Mouse (Mus musculus): ENCODE data around the gene Entpd5. TPM values are rescaled to one million over a fixed set of nuclear protein-coding genes. Genes with fewer than 3 reads are reported as not detected.

Entpd5 gene
- polyA plus RNA-seq (2015; fragmentation: Nextera tagmentation; extraction: Ambion mirVana), result 10.2 and 11.6 TPM in 2 replicates

GRCm38 (mm10) chr12:84408819-84409507 is at the start of gene Entpd5, which contains the start of gene Bbof1:
Entpd5 (minus strand) TSS chr12:84409029.
Bbof1 (plus strand) TSS chr12:84409071.
- Histone ChIP-seq H3K27me3 (no peaks in the 10 kb centered on the region), H3K4me3 (peak within 1 kb of the TSS; percentile 74), H3K27ac (peak within 1 kb of the TSS; percentile 65), H3K9ac (peak within 1 kb of the TSS; percentile 81), H3K4me2 (replicated peaks) (peak within 1 kb of the TSS; percentile 92), H3K4me1 (peaks cover 10% of the 10 kb centered on the region), H3K9me3 (no peaks in the 10 kb centered on the region), H3K36me3 (no peaks in the 10 kb centered on the region)
- ATAC-seq (ENCODE audit: low FRiP score, low read depth), result peak; percentile 93
- 2% methylated on average over 52 of the region's 63 CpGs for WGBS

- ATAC-seq (ENCODE audit: low FRiP score, low read depth), result no peak
- H3K4me2 ChIP-seq (replicated peaks), result no peak overlapping the region
- WGBS, result 95% methylated on average over 3 of the region's 3 CpGs
These were observed 48.1 kb upstream of the Entpd5 start for GRCm38 (mm10) chr12:84456911-84457310.

GRCm38 (mm10) chr12:84451801-84452200 is 43.0 kb upstream of the Entpd5 start:
- H3K9ac ChIP-seq, result peak overlapping the region; percentile 75
- no peaks in the 10 kb centered on the region for H3K27me3 ChIP-seq
- H3K4me2 ChIP-seq (replicated peaks), result peak overlapping the region; percentile 82
- H3K4me3 ChIP-seq, result peak overlapping the region; percentile 79
- H3K9me3 ChIP-seq, result no peaks in the 10 kb centered on the region
- peaks cover 20% of the 10 kb centered on the region for H3K4me1 ChIP-seq
- WGBS, result under 1% methylated on average over 11 of the region's 11 CpGs
- no peak for ATAC-seq (ENCODE audit: low FRiP score, low read depth)
- no peak overlapping the region for H3K27ac ChIP-seq
- H3K36me3 ChIP-seq, result peaks cover 1% of the 10 kb centered on the region

More at GRCm38 (mm10) chr12:84456911-84457310, 48.1 kb upstream of the Entpd5 start:
- Histone ChIP-seq H3K9me3 (no peaks in the 10 kb centered on the region), H3K36me3 (peaks cover 34% of the 10 kb centered on the region), H3K4me1 (peaks cover 11% of the 10 kb centered on the region), H3K9ac (no peak overlapping the region), H3K4me3 (no peak overlapping the region), H3K27ac (no peak overlapping the region), H3K27me3 (no peaks in the 10 kb centered on the region)

- peak; percentile 99 for ATAC-seq (ENCODE audit: low FRiP score, low read depth)
- peak within 1 kb of the TSS; percentile 75 for H3K9ac ChIP-seq
- H3K27me3 ChIP-seq, result no peaks in the 10 kb centered on the region
- H3K36me3 ChIP-seq, result no peaks in the 10 kb centered on the region
- peak within 1 kb of the TSS; percentile 48 for H3K27ac ChIP-seq
- H3K4me2 ChIP-seq (replicated peaks), result peak within 1 kb of the TSS; percentile 88
- under 1% methylated on average over 49 of the region's 49 CpGs for WGBS
- H3K4me1 ChIP-seq, result peaks cover 20% of the 10 kb centered on the region
- no peaks in the 10 kb centered on the region for H3K9me3 ChIP-seq
- H3K4me3 ChIP-seq, result peak within 1 kb of the TSS; percentile 79
These were observed 42.2 kb upstream of the Entpd5 start, which contains the start of the genes Aldh6a1 and Lin52 for GRCm38 (mm10) chr12:84450718-84451646. Aldh6a1 (minus strand) TSS chr12:84451004. Lin52 (plus strand) TSS chr12:84451422.

- no peaks in the 10 kb centered on the region for H3K36me3 ChIP-seq
- H3K4me3 ChIP-seq, result peak overlapping the region; percentile 79
- no peaks in the 10 kb centered on the region for H3K9me3 ChIP-seq
- no peaks in the 10 kb centered on the region for H3K27me3 ChIP-seq
- peaks cover 20% of the 10 kb centered on the region for H3K4me1 ChIP-seq
- 0% methylated on average over 6 of the region's 6 CpGs for WGBS
- peak overlapping the region; percentile 88 for H3K4me2 ChIP-seq (replicated peaks)
- peak overlapping the region; percentile 48 for H3K27ac ChIP-seq
- peak overlapping the region; percentile 73 for H3K9ac ChIP-seq
- no peak for ATAC-seq (ENCODE audit: low FRiP score, low read depth)
These were observed 41.5 kb upstream of the Entpd5 start for GRCm38 (mm10) chr12:84450351-84450717.

- peak overlapping the region; percentile 79 for H3K4me3 ChIP-seq
- no peaks in the 10 kb centered on the region for H3K36me3 ChIP-seq
- H3K27ac ChIP-seq, result peak overlapping the region; percentile 48; the same call in 1 of the 2 replicates
- WGBS, result 50% methylated on average over 10 of the region's 10 CpGs
- H3K4me1 ChIP-seq, result peaks cover 20% of the 10 kb centered on the region
- no peak for ATAC-seq (ENCODE audit: low FRiP score, low read depth)
- H3K27me3 ChIP-seq, result no peaks in the 10 kb centered on the region
- peak overlapping the region; percentile 73 for H3K9ac ChIP-seq
- H3K9me3 ChIP-seq, result no peaks in the 10 kb centered on the region
- peak overlapping the region; percentile 88 for H3K4me2 ChIP-seq (replicated peaks)
These were observed 41.1 kb upstream of the Entpd5 start for GRCm38 (mm10) chr12:84449887-84450286.

- WGBS, result 86% methylated on average over 6 of the region's 6 CpGs
- peaks cover 20% of the 10 kb centered on the region for H3K4me1 ChIP-seq
- H3K4me3 ChIP-seq, result no peak overlapping the region
- no peak for ATAC-seq (ENCODE audit: low FRiP score, low read depth)
- no peak overlapping the region for H3K9ac ChIP-seq
- no peak overlapping the region for H3K27ac ChIP-seq
- H3K27me3 ChIP-seq, result no peaks in the 10 kb centered on the region
- H3K4me2 ChIP-seq (replicated peaks), result no peak overlapping the region
- H3K36me3 ChIP-seq, result no peaks in the 10 kb centered on the region
- no peaks in the 10 kb centered on the region for H3K9me3 ChIP-seq
These were observed 39.4 kb upstream of the Entpd5 start for GRCm38 (mm10) chr12:84448181-84448580.

GRCm38 (mm10) chr12:84447386-84447785 is 38.6 kb upstream of the Entpd5 start:
- no peaks in the 10 kb centered on the region for H3K9me3 ChIP-seq
- no peak overlapping the region for H3K4me3 ChIP-seq
- H3K36me3 ChIP-seq, result no peaks in the 10 kb centered on the region
- 76% methylated on average over 1 of the region's 1 CpGs for WGBS
- ATAC-seq (ENCODE audit: low FRiP score, low read depth), result no peak
- no peak overlapping the region for H3K27ac ChIP-seq
- H3K9ac ChIP-seq, result no peak overlapping the region
- peaks cover 14% of the 10 kb centered on the region for H3K4me1 ChIP-seq
- no peak overlapping the region for H3K4me2 ChIP-seq (replicated peaks)
- H3K27me3 ChIP-seq, result no peaks in the 10 kb centered on the region

GRCm38 (mm10) chr12:84442526-84442925 is 33.7 kb upstream of the Entpd5 start:
- Histone ChIP-seq H3K27ac (no peak overlapping the region), H3K4me3 (no peak overlapping the region), H3K27me3 (no peaks in the 10 kb centered on the region), H3K9ac (no peak overlapping the region), H3K36me3 (peaks cover 8% of the 10 kb centered on the region; the same call in 1 of the 2 replicates), H3K4me2 (replicated peaks) (no peak overlapping the region), H3K4me1 (no peaks in the 10 kb centered on the region), H3K9me3 (no peaks in the 10 kb centered on the region)
- WGBS, result 69% methylated on average over 4 of the region's 4 CpGs
- ATAC-seq (ENCODE audit: low FRiP score, low read depth), result no peak

GRCm38 (mm10) chr12:84438697-84439096 is 29.9 kb upstream of the Entpd5 start:
- Histone ChIP-seq H3K9me3 (no peaks in the 10 kb centered on the region), H3K27ac (no peak overlapping the region), H3K36me3 (peaks cover 9% of the 10 kb centered on the region; the same call in 1 of the 2 replicates), H3K4me3 (no peak overlapping the region), H3K4me1 (no peaks in the 10 kb centered on the region), H3K4me2 (replicated peaks) (no peak overlapping the region), H3K9ac (no peak overlapping the region), H3K27me3 (no peaks in the 10 kb centered on the region)
- no peak for ATAC-seq (ENCODE audit: low FRiP score, low read depth)
- 53% methylated on average over 2 of the region's 2 CpGs for WGBS

GRCm38 (mm10) chr12:84429825-84430224 is 21.0 kb upstream of the Entpd5 start:
- Histone ChIP-seq H3K9me3 (no peaks in the 10 kb centered on the region), H3K27me3 (no peaks in the 10 kb centered on the region), H3K9ac (no peak overlapping the region), H3K4me3 (no peak overlapping the region), H3K36me3 (peaks cover 16% of the 10 kb centered on the region), H3K4me2 (replicated peaks) (no peak overlapping the region), H3K4me1 (no peaks in the 10 kb centered on the region), H3K27ac (no peak overlapping the region)
- no peak for ATAC-seq (ENCODE audit: low FRiP score, low read depth)
- WGBS, result 88% methylated on average over 2 of the region's 2 CpGs

- Histone ChIP-seq H3K4me1 (no peaks in the 10 kb centered on the region), H3K9me3 (no peaks in the 10 kb centered on the region), H3K4me2 (replicated peaks) (no peak overlapping the region), H3K4me3 (no peak overlapping the region), H3K27ac (no peak overlapping the region), H3K27me3 (no peaks in the 10 kb centered on the region), H3K36me3 (no peaks in the 10 kb centered on the region), H3K9ac (no peak overlapping the region)
- no peak for ATAC-seq (ENCODE audit: low FRiP score, low read depth)
- 55% methylated on average over 3 of the region's 3 CpGs for WGBS
These were observed 15.2 kb upstream of the Entpd5 start for GRCm38 (mm10) chr12:84423990-84424389.
